Mouse (Mus musculus): Measurements from ENCODE around the gene Alpk1. TPM values are rescaled to one million over a fixed set of nuclear protein-coding genes. Genes with fewer than 3 reads are reported as not detected.

Gene Alpk1
- total RNA-seq (2015; ENCODE audit: low replicate concordance) = 2.5 and 10.5 TPM in 2 replicates
- 1.2 and 2.1 TPM in 2 replicates for total RNA-seq (2017; ENCODE audit: low replicate concordance)

DNA sequence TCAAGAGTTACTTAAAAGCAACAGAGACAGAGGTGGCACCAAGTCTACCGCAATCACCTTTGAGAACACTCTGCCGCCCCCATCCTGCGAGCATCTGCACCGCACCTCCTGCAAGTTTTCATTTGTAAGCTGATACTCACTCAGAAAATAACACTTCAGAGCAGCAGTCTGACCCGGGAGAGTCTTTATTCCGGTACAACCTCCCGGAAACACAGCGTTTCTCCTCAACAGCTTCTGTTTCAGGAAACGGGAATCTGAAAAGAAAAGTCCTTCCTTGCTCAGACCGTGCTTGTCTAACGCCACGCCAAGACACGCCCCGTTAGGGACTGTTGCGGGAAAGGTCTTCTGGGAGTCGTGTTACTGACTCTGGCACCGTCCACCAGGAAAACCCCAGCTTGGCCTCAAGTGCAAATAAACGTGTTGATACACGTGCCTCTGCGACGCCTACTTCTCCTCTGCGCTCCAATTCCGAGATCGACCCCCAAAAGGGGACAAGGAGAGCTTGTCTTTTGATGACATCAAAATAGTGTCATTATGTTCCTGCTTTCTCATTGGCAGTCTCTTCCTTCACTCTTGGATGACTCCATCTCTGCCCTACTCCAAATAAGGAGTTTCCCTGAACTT, at the start of gene Alpk1:
TSS of gene Alpk1 (minus strand) at position 507 of the 624 bp plus-strand sequence.
- peak; percentile 100 for ATAC-seq (replicated peaks; ENCODE audit: low FRiP score, poor library complexity, severe bottlenecking)

DNA sequence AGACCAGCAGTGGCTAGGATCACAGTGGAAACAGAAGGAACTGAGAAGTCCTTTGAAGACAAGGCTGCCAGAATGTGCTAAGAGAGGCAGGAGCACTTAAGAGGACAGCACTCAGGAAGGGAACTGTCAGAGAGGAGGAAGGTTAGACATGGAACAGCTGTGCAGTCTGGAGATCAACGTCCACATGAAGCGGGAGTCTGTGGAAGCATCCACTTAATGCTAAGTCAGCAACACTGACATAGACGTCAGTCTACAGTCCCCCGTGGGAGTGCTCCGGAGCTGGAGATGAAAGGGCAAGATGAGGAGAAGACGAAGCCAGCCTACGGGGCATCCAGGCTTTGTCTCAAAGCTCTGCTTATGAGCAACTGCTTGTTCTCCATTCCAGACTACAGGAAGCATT, 46.8 kb upstream of the Alpk1 start:
- ATAC-seq (replicated peaks; ENCODE audit: low FRiP score, poor library complexity, severe bottlenecking) = no peak

DNA sequence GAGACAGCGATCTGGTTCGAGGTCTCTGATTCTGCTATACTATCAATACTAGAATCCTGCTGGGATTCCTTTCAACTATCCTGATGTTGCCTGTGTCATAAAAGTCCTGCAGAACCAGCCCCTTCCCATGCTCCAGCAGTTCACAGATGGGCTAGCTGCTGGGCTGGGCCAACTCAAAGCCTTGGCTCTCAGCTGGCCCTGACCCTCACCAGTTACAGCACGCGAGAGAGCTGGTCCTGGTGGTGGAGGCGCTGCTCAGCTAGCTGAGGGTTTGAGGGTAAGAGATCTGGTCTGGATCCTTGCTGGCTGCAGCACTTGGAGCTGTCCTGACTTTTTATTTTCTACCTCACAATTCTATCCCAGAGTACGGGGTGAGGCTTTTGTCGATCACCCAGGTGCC, 46.2 kb upstream of the Alpk1 start:
- no peak for ATAC-seq (replicated peaks; ENCODE audit: low FRiP score, poor library complexity, severe bottlenecking)

DNA sequence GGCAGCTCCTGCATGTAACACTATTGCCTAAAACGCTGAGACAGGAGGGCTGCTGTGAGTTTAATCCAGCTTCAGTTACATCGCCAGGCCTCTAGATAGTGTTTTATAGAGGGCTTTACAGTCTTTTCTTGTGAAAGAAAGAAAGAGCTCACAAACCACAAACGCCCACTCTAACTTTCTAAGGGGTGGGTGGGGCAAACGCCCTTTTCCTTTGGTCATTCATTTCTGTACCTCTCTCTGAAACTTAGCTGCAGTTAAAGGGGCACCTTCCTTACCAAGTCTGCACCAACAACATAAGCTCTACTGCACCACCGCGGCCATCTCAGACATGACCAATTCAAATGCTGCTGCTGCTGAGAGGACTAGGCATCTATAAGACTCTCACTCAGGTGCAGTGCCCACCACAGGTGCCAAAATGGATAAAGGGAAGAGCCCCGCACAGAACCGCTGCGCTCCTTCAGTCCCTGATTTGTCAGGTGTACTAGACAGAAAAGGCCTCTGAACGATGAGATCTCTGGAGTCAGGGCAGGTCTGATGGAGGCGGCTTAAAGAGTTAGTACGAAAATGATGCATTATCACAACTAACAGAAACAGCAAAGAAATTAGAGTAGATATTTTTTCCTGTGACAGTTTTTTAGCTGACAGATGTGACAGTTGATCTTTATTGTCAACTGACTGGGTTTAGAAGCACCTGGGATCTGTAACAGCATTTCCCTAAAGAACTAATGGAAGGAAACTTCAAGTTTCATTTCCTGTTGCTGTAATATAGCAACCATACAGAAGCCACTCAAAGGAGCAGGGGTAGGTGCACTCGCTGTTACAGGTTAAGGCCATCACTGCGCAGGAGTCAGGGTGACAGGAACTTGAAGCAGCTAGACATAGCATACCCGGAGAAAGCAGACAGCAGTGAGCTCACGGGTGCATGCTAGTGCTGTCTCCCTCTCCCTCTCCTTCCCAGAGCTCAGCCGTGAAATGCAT, 43.8 kb upstream of the Alpk1 start:
- ATAC-seq (replicated peaks; ENCODE audit: low FRiP score, poor library complexity, severe bottlenecking) = no peak; the same call in 1 of the 2 replicates

DNA sequence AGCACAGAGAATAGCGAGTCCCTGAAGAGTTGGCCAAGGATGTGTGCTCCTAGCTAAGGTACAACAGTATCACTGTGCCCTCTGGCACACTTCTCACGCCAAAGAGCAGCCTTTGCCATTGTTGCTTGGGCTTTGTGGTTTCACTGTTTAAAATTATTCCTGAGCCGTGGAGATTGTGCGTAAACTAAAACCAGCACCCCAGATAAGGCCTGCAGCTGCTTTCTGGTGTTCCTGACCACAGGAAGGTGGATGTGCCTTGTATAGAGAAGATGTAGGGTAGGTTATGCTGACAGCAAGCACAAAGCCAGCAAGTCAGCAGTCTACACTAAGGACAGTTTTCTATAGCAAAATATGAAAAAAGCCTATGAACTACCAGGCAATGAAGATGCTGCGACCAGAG, 40.9 kb upstream of the Alpk1 start:
- ATAC-seq (replicated peaks; ENCODE audit: low FRiP score, poor library complexity, severe bottlenecking) = no peak

DNA sequence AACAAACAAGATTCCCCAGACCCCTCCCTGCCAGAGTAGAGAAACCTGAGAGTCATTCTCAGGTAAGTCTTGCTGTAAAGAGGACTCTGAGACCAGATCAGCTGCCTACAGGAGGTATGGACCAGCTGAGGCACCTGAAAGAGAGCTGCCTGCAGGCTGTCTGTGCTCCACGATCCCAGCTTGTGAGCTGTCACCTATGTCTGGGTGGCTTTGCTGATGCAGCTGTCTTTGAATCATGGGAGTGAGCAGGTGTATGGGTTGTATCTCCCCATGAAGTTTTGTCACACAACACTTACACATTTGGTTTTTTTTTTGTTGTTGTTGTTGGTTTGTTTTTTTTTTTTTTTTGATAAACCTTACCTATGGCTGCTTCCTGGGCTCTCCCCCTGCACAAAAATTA, 40.1 kb upstream of the Alpk1 start:
- ATAC-seq (replicated peaks; ENCODE audit: low FRiP score, poor library complexity, severe bottlenecking) = no peak

DNA sequence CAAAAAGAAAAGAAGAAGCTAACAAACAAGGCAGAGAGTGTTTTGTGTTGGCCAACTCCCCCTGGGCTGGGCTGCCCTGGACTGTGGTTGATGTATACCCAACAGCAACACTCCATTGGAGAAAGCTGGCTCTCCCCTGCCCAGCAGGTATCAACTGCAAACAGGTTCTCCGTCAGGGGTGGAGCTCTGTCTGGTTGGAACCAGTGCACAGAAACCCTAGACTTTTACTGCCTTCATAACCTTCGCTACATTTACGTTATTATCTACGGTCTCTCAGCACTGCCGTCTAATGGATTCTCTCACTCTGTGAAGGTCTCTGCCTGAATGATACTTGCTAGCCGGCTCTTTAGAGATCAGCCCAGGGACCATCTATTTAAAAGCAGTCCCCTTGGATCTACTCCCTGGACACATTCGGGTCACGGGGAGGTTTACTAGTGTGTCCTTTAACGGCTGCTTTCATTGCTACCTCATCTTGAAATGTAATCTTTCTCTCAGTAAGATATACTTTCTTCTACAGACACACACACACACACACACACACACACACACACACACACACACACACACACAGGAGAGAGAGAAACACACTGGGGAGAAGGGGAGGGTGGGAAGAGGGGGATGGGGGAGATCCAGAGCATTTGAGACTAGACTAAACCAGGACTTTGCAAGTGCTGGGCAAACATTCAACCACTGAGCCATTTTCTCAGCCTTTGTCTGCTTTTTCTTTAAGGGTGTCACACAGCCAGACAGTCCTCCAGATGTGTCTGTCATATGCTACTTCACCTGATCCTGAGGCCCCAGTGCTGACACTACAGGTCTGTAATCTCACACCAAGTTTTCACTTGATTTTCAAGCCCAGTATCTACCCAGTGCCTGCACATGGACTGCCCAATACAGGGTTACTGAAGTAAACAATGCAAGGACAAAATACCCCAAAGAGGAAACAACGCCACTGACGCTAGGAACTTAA, 38.7 kb upstream of the Alpk1 start:
- ATAC-seq (replicated peaks; ENCODE audit: low FRiP score, poor library complexity, severe bottlenecking) = peak; percentile 58

DNA sequence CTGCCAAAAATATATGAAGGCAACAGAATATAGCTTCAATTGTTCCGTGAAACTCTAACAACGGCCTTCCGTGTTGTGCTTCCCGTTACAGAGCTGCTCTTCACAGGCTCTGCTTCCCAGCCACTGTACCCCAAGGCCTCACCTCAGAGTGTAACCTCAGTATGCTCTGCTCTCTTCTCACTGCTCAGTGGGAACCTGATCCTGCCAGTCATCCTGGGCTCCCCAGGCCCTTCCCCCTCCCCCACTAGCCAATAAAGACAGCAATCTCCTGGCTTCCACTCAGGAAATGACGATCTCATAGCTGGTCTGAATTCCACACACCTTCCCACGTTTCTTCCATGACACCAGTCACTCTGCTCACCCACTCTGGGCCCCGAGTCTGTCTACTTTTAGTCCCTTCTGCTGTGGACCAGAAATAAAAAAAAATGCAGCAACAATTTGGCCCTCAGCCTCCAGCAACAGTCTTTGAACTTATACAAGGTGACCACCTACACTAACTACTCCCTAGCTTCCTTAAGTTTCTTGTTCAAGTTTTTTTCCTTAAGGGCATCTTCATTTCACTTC, 36.9 kb upstream of the Alpk1 start:
- no peak for ATAC-seq (replicated peaks; ENCODE audit: low FRiP score, poor library complexity, severe bottlenecking)

DNA sequence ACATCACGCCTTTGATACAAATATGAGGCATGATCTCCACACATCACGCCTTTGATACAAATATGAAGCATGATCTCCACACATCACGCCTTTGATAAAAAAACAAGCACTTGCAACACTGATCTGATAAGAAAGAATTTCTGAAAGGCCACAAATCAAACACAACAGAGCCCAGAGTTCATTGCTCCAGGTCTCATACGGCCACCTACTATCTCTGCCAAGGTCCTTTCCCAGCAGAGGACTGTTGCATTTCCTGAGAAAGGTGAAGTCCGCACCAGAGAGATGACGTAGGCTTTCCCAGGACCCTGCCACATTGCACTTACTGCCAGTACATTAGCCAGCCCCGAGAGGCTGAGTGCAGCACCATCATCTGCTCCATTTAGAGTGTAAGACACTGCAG, 28.8 kb upstream of the Alpk1 start:
- no peak for ATAC-seq (replicated peaks; ENCODE audit: low FRiP score, poor library complexity, severe bottlenecking)

DNA sequence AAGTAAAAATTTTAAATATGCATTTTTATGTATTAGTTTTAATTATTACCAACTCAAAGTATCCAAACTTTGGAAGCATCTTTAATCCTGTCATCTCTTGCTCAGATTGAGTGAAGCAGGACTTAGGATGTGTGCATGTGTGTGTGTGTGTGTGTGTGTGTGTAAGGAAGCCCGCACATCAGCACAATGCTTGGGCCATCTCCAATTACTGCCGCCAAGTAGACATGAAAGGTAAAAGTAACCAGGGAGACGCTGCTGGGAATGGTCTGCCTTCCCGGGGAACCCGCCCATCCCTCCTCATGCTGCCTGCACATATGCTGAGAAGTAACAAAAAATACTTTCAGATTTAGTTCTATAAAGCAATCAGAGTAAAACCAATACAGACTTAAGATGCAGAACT, 27.5 kb upstream of the Alpk1 start:
- no peak for ATAC-seq (replicated peaks; ENCODE audit: low FRiP score, poor library complexity, severe bottlenecking)

DNA sequence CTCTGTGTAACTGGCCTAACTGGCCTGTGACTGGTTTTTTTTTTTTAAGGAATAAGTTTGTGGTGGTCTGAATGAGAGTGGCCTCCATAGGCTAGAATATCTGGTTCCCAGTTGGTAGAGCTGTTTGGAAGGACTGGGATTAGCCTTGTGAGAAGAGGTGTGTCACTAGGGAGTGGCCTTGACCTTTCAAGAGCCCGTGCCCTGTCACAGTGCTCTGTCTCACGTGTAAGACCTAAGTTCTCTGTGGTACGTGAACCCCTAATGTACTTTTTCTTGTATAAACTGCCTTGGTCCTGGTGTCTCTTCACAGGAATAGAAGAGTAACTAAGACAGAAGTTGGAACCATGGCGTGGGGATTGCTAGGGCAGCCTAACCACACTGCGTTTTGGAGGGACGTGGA, 25.7 kb upstream of the Alpk1 start:
- ATAC-seq (replicated peaks; ENCODE audit: low FRiP score, poor library complexity, severe bottlenecking) = no peak

DNA sequence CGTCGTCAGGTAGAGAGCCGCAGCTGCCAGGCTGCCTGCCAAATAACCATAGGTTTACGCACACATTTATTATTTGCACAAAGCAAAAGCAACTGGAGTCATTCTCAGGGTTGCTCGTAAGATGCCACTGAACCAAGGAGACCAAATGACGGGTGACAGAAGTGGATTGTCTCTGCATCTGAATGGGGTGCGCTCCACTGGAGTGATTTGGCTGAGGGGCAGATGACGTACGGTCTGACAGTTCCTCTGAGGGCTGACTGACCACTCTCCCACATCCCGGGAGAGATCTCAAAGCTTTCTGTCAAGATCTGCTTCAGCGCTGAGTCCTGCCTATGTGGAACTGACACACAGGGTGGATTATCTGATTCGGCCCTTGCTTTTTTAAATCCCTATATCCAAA, 24.7 kb upstream of the Alpk1 start:
- ATAC-seq (replicated peaks; ENCODE audit: low FRiP score, poor library complexity, severe bottlenecking) = no peak

DNA sequence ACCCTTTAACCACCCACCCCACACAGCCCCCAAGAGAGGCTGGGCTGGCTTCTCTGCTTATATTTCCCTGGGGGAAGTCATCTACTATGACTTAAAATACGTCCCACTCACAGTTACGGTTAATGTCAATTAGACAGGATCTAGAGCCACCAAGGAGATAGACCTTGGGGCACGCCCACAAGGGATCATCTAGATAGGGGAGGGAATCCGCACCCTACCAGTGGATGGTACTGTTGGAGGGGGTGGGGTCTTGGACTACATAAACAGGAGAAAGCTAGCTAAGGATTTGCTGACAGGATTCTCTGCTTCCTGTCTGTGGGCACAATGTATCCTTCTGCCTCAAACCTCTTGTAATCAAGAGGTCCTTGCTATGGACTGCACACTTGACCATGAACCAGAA, 24.1 kb upstream of the Alpk1 start:
- peak; percentile 47; the same call in 1 of the 2 replicates for ATAC-seq (replicated peaks; ENCODE audit: low FRiP score, poor library complexity, severe bottlenecking)

DNA sequence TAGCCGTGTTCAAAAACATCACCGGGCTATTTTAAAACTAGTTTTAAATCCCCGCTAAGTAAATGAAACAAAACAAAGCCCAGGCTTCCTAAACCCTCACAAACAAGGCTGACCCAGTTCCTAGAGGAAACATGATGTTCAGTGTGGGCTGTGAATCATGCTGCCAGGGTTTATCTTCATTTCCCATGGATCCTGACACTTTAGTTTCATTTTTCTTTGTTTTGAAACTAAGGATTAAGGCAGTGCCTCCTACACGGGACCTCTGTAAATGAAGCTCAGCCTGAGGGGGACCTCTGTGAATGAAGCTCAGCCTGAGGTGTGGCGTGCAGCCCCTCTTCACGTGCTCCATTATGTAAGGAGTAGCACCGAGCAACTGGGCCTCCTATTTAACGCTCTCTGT, 22.5 kb upstream of the Alpk1 start:
- no peak for ATAC-seq (replicated peaks; ENCODE audit: low FRiP score, poor library complexity, severe bottlenecking)

DNA sequence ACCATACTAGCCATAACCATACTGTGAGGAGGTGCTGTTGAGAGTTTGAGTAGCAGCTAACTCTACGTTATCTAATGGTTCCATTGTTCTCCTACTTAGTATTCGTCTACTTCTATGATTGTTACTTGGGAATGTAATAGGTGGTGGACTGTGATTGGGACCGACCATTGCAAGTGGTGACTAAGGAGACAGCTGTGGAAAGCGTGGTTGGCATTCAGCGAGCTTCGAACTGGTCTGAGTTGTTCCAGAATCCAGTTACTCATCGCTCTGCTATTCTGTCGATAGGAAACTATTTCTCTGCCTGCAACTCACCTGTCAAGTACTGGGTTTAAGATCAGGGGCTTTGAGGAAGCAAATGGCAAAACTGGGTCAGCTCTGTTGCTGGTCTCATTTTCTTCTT, 20.8 kb upstream of the Alpk1 start:
- no peak for ATAC-seq (replicated peaks; ENCODE audit: low FRiP score, poor library complexity, severe bottlenecking)

DNA sequence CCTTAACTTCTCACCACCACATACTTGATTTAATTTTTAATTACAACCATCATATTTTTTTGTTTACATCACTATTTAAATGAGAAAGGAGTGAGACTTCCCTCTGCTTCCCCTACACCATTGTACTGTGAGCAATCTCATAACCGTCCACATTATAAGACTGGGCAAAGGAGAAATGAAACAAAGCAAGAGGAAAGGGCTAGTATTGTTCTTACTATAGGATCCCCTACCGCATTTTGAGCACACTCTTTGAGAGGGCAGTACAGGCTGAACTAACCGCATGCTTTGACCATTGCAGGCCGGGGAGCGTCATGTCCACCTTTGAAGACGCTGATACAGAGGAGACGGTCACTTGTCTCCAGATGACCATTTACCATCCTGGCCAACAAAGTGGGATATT, 15.9 kb upstream of the Alpk1 start:
- no peak for ATAC-seq (replicated peaks; ENCODE audit: low FRiP score, poor library complexity, severe bottlenecking)

DNA sequence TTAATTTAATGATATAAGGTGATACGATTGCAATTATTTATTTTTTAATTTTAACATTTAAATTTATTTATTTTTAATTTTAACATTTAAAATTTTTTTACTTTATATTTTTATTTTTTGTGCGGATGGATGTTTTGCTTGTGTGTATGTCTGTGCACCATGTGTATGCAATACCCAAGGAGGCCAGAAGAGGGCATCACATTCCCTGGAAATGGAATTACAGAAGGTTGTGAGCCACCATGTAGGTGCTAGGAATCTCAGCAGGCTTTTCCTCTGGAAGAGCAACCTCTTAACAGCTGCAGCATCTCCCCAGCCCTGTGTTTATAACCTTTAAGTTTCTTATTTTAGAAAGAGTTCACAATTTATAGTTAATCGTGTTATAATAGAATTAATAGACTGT, 15.4 kb upstream of the Alpk1 start:
- ATAC-seq (replicated peaks; ENCODE audit: low FRiP score, poor library complexity, severe bottlenecking) = no peak

DNA sequence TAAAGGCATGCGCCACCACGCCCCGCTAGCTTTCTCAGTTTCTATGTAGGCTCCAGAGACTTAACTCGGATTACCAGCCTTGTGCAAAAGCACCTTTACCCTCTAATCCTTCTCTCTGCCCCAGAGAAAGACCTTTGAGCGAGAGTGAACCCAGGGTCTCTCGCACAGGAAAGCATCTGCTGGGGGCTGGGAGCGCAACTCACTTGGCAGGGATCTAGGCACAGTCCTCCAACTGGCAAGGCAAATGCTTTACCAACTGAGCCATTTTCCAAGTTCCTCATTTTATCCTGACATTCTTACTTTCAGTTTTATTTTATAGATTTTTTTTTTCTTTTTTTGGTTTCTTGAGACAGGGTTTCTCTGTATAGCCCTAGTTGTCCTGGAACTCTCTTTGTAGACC, 12.7 kb upstream of the Alpk1 start:
- no peak for ATAC-seq (replicated peaks; ENCODE audit: low FRiP score, poor library complexity, severe bottlenecking)
